Mouse (Mus musculus) liver, embryonic 11.5 days (tissue): Measurements from ENCODE around the gene Kirrel3. TPM values are rescaled to one million over a fixed set of nuclear protein-coding genes. Genes with fewer than 3 reads are reported as not detected.

Source experiments
- ATAC-seq: fragments of 200-750 bp; cut with Nextera tagmentation; replicated peaks from 2 replicates; pipeline ENCODE4 v1.8.0; 2017; ENCODE audit warnings: moderate number of reproducible peaks, mild to moderate bottlenecking, moderate TSS enrichment, moderate library complexity; ENCODE audit not compliant: low FRiP score
- DNase-seq: peaks from one replicate; pipeline ENCODE4 v3.0.0-alpha.2; 2017; ENCODE audit warnings: low spot score
- H3K27ac ChIP-seq: fragments of 300-500 bp; sonication (generic); 2 replicates; pipeline ENCODE4 v1.5.1; 2014; ENCODE audit warnings: mild to moderate bottlenecking, low read depth, low read length, control low read depth
- H3K27me3 ChIP-seq: fragments of 300-500 bp; sonication (generic); replicated peaks from 2 replicates; pipeline ENCODE4 v1.6.1; 2014; ENCODE audit warnings: low read length, mixed read lengths; ENCODE audit not compliant: control insufficient read depth, insufficient read depth
- H3K36me3 ChIP-seq: fragments of 300-500 bp; sonication (generic); 2 replicates; pipeline ENCODE4 v1.6.1; 2014; ENCODE audit warnings: mild to moderate bottlenecking, low read length, moderate library complexity, mixed read lengths; ENCODE audit not compliant: control insufficient read depth, insufficient read depth
- H3K4me1 ChIP-seq: fragments of 300-500 bp; sonication (generic); replicated peaks from 2 replicates; pipeline ENCODE4 v1.6.1; 2014; ENCODE audit warnings: low read length, mixed read lengths; ENCODE audit not compliant: control insufficient read depth, insufficient read depth
- H3K4me2 ChIP-seq: fragments of 300-500 bp; sonication (generic); 2 replicates; pipeline ENCODE4 v1.6.1; 2014; ENCODE audit warnings: mild to moderate bottlenecking, control low read depth, moderate library complexity
- H3K4me3 ChIP-seq: fragments of 300-500 bp; sonication (generic); 2 replicates; pipeline ENCODE4 v1.5.1; 2014; ENCODE audit warnings: low read depth, low read length, control low read depth
- H3K9ac ChIP-seq: fragments of 300-500 bp; sonication (generic); 2 replicates; pipeline ENCODE4 v1.6.1; 2014; ENCODE audit warnings: low read depth, low read length, control low read depth
- H3K9me3 ChIP-seq: fragments of 300-500 bp; sonication (generic); 2 replicates; pipeline ENCODE4 v1.6.1; 2016; ENCODE audit warnings: low read length, inconsistent platforms, mixed read lengths; ENCODE audit not compliant: control insufficient read depth
- WGBS: fragments of 180-500 bp; shearing (Covaris S2); extraction: QIAGEN DNeasy Blood & Tissue Kit; methylation state at CpG from one replicate; pipeline ENCODE4 v1.1.7; 2014; 5-methylcytosine and 5-hydroxymethylcytosine counted together
- polyA plus RNA-seq: library from polyadenylated mRNA; unstranded; fragments of >200 nt; fragmentation: Nextera tagmentation; extraction: Ambion mirVana; gene quantifications from 2 replicates; pipeline ENCODE4 v1.2.1, GENCODE M21; 2014

The Kirrel3 gene
- polyA plus RNA-seq, 1 experiment from 2014 or later: 0.77 TPM

DNA sequence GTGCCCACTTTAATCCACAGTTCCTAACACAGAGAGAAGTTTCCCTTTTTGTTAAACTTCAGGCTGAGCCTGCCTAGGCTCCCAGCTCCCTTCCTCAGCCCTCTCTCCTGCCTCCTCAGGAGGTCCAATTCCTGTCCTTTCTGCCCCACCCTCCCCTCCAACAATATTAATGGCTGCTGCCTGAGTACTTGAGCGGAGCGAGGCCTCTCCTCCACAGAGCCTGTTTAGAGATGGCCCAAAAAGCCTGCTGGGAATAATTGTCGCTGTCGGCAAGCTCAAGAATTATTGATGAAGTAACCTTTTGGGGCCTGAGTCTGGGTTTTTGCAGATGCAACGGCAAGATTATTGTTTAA, 236.5 kb downstream of the Kirrel3 start:
- no peaks in the 10 kb centered on the region for H3K4me1 ChIP-seq
- H3K9ac ChIP-seq: no peak overlapping the region
- ATAC-seq: no peak
- H3K27me3 ChIP-seq: no peaks in the 10 kb centered on the region
- no peak overlapping the region for H3K4me2 ChIP-seq
- H3K27ac ChIP-seq: no peak overlapping the region
- no peak for DNase-seq
- H3K36me3 ChIP-seq: no peaks in the 10 kb centered on the region
- no peaks in the 10 kb centered on the region for H3K9me3 ChIP-seq
- 53% methylated on average over 5 of the region's 5 CpGs for WGBS
- H3K4me3 ChIP-seq: no peak overlapping the region

DNA sequence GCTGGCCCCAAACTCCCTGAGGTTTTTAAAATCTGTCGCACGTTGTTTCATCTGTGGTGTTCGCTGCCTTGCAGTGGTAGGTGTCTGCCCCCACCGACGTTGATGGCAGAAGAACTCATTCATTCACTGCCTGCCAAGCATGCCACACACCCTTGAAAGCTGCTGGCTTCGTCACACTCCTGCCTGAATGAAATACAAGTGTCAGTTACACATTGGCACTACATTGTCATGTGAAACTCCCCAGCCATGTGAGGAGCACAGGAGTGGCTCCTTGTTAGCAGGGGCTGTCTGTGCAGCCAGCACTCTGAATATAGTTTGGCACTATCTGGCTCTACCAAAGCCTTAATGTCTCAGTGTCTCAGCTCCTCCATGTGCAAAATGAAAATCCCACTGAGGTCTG, 246.8 kb downstream of the Kirrel3 start:
- Histone ChIP-seq H3K4me1 (no peaks in the 10 kb centered on the region), H3K9me3 (no peaks in the 10 kb centered on the region), H3K9ac (no peak overlapping the region), H3K27ac (no peak overlapping the region), H3K4me3 (no peak overlapping the region), H3K4me2 (no peak overlapping the region), H3K27me3 (no peaks in the 10 kb centered on the region), H3K36me3 (no peaks in the 10 kb centered on the region)
- DNase-seq: no peak
- 66% methylated on average over 6 of the region's 6 CpGs for WGBS
- ATAC-seq: no peak

DNA sequence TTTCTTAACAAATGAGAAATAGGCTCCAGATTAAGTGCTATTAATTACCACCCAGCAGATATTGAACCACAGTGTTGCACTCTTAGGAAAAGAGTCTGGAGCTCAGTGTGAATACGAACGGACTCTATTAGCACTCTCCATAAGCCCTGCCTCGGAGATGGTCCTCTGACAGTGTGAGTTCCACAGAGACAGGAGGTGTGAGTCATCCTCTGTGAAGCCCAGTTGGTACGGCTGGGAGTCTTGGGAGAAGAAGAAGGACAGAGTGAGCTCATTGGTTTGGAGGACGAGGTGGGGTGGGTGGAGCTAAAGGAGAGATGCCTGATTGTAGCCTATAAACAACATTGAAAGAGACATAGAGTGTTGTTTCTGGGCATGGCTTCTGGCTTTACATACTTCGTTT, 247.9 kb downstream of the Kirrel3 start:
- no peaks in the 10 kb centered on the region for H3K9me3 ChIP-seq
- no peaks in the 10 kb centered on the region for H3K36me3 ChIP-seq
- H3K4me2 ChIP-seq: no peak overlapping the region
- H3K27me3 ChIP-seq: no peaks in the 10 kb centered on the region
- no peaks in the 10 kb centered on the region for H3K4me1 ChIP-seq
- DNase-seq (no peak), ATAC-seq (no peak)
- H3K4me3 ChIP-seq: no peak overlapping the region
- no peak overlapping the region for H3K27ac ChIP-seq
- WGBS: 50% methylated on average over 6 of the region's 6 CpGs
- H3K9ac ChIP-seq: no peak overlapping the region

DNA sequence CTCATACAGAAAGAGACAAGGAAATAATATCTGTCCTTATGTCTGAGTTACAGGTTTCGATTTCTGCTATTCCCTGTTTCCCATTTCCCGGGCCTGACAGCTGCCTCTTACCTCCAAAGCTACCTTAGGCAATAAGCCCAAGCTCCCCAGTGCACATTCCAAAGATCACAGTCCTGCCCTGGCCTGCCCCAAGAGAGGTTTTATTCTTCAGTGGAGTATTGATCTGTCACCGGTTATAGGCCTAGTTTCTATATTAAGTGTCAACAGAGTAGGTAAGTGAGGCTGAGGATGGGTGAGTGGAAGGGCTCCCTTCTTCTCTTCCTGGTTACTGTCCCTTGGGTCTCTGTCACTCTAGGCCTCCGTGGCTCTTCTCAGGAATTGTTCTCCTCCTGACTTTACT, 249.3 kb downstream of the Kirrel3 start:
- whole genome bisulfite sequencing: 75% methylated on average over 4 of the region's 4 CpGs
- no peak for ATAC-seq
- no peaks in the 10 kb centered on the region for H3K9me3 ChIP-seq
- no peak overlapping the region for H3K9ac ChIP-seq
- H3K4me2 ChIP-seq: no peak overlapping the region
- H3K27ac ChIP-seq: no peak overlapping the region
- no peak for DNase-seq
- no peaks in the 10 kb centered on the region for H3K27me3 ChIP-seq
- no peaks in the 10 kb centered on the region for H3K36me3 ChIP-seq
- no peaks in the 10 kb centered on the region for H3K4me1 ChIP-seq
- H3K4me3 ChIP-seq: no peak overlapping the region

DNA sequence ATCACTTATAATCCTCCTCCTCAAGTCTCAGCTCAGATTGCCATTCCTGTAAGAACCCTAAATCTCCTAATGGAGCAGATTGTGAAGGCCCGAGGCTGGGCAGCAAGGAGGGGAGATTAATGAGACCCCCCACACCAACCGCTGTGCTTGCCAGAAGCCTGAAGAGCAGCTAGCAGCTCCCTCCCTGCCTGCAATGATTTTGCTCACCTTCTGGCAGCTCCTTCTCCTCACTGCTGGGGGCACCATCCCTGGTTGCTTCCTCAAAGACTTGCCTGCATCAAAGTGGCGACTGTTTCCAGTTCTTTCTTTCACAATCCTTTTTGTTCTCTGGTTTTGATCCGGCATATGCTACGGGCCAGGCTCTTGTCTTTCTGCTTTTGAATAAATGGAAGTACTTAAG, 253.7 kb downstream of the Kirrel3 start:
- no peak overlapping the region for H3K27ac ChIP-seq
- H3K9ac ChIP-seq: no peak overlapping the region
- 63% methylated on average over 5 of the region's 5 CpGs for WGBS

DNA sequence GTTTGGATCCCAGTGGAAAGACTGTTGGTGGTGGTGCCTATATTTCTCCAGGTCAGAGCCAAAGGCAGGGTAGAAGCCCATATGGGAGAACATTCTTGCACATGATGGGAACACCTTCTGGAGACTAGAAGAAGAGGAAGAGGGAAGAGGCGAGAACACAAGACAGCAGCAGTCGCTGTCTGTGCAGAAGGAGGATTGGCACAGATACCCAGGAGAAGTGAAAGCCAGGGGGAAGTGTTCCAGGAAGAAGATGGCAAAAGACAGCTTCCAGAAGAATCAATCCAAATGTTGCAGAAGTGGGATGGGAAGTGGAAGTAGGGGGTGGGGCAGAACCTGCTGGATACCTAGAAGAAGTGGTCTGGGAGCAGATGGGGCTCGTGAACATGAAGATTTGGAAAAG, 255.1 kb downstream of the Kirrel3 start:
- Histone ChIP-seq H3K9me3 (no peaks in the 10 kb centered on the region), H3K27ac (no peak overlapping the region), H3K4me2 (no peak overlapping the region), H3K36me3 (no peaks in the 10 kb centered on the region), H3K4me3 (no peak overlapping the region), H3K9ac (no peak overlapping the region), H3K27me3 (no peaks in the 10 kb centered on the region), H3K4me1 (no peaks in the 10 kb centered on the region)
- WGBS: 67% methylated on average over 3 of the region's 3 CpGs
- no peak for DNase-seq
- no peak for ATAC-seq

More for the DNA sequence above, 253.7 kb downstream of the Kirrel3 start:
- Histone ChIP-seq H3K9me3 (no peaks in the 10 kb centered on the region), H3K27me3 (no peaks in the 10 kb centered on the region), H3K4me3 (no peak overlapping the region), H3K36me3 (no peaks in the 10 kb centered on the region), H3K4me2 (no peak overlapping the region), H3K4me1 (no peaks in the 10 kb centered on the region)
- ATAC-seq: no peak
- no peak for DNase-seq

DNA sequence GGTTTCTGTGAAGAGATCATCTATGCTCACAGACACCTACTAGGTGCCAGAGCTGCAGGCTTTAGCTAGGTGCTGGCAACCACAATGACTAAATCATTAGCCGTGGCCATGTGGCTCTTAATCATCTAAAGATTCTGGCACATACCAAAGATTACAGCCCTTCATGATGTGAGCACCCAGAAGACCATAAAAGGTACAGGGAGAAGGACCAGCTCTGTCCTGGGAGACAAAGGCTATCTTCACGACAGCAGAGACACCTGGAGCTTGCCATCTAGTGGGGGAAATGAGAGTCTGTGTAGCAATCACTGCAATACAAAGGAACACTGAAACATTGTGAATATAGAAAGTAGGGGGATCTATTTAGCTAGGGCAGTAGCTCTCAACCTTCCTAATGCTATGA, 262.3 kb downstream of the Kirrel3 start:
- Histone ChIP-seq H3K9me3 (no peaks in the 10 kb centered on the region), H3K27me3 (no peaks in the 10 kb centered on the region), H3K27ac (no peak overlapping the region), H3K4me1 (no peaks in the 10 kb centered on the region), H3K4me2 (no peak overlapping the region), H3K36me3 (no peaks in the 10 kb centered on the region), H3K9ac (no peak overlapping the region), H3K4me3 (no peak overlapping the region)
- 34% methylated on average over 2 of the region's 2 CpGs for WGBS
- no peak for DNase-seq
- ATAC-seq: no peak

DNA sequence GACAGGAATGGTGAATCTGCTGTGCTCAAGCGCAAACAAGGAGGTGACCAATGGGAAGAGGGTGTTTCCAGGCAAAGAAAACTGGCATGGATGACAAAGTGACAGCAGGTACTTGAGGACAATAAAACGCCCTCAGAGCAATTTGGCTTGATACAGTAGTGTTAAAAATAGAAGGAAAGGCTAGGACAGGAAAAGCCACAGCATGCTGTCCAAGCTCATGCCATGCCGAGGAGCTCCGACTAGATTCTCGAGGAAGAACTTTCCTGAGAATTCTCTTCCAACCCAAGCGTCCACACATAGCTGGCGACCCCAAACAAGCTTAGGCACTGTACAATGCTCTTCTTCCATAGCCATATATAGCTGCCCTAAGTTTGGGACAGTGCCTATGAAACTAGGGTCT, 263.5 kb downstream of the Kirrel3 start:
- Histone ChIP-seq H3K4me1 (no peaks in the 10 kb centered on the region), H3K27ac (no peak overlapping the region), H3K36me3 (no peaks in the 10 kb centered on the region), H3K9me3 (no peaks in the 10 kb centered on the region), H3K4me3 (no peak overlapping the region), H3K4me2 (no peak overlapping the region), H3K9ac (no peak overlapping the region), H3K27me3 (no peaks in the 10 kb centered on the region)
- DNase-seq (no peak), ATAC-seq (no peak)
- WGBS: 82% methylated on average over 7 of the region's 7 CpGs

DNA sequence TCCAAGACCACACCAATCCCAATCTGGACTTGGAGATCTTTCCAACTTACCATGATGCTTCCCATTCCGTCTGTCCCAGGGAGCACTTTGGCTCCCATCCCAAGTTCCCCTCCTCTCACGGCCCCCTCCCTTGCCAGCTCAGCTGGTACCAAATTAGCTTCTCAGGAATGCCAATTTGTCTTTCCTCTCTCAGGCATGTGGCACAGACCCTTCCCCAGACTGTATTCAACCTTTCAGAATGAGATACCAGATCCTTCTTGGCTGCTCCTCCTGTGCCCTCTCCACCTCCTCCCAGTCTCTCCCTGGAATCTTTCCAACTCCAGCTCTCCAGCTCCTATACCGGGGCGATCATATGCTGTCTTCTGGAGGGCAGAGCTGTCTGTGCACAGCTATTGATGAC, 264.2 kb downstream of the Kirrel3 start:
- Histone ChIP-seq H3K36me3 (no peaks in the 10 kb centered on the region), H3K4me2 (no peak overlapping the region), H3K27ac (no peak overlapping the region), H3K4me1 (no peaks in the 10 kb centered on the region), H3K9me3 (no peaks in the 10 kb centered on the region), H3K4me3 (no peak overlapping the region), H3K27me3 (no peaks in the 10 kb centered on the region; the same call in 1 of the 2 replicates), H3K9ac (no peak overlapping the region)
- DNase-seq (no peak), ATAC-seq (no peak)
- WGBS: 63% methylated on average over 4 of the region's 4 CpGs
